Mouse (Mus musculus): Measurements from ENCODE around the gene Asb8.

Gene Asb8

DNA sequence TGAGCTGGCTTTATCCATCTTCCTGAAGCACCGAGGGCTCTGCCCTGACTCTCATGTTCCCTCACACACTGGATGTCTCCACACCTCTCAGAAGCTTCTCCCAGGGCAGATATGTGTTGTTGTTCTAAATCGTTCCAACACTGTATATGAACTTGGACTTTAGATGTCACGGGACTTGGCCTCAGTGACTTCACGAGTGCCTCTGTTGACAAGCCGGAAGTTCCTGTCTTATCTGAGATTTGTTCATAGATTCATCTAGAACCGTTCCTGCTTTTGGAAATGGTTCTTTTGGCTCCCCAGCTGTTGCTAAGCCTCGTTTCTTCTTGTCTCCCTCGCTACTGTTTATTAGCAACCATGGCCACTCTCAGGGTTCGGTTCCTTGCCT lies 49.7 kb downstream of the Asb8 start:
- no peak for DNase-seq (ENCODE audit: low spot score)

DNA sequence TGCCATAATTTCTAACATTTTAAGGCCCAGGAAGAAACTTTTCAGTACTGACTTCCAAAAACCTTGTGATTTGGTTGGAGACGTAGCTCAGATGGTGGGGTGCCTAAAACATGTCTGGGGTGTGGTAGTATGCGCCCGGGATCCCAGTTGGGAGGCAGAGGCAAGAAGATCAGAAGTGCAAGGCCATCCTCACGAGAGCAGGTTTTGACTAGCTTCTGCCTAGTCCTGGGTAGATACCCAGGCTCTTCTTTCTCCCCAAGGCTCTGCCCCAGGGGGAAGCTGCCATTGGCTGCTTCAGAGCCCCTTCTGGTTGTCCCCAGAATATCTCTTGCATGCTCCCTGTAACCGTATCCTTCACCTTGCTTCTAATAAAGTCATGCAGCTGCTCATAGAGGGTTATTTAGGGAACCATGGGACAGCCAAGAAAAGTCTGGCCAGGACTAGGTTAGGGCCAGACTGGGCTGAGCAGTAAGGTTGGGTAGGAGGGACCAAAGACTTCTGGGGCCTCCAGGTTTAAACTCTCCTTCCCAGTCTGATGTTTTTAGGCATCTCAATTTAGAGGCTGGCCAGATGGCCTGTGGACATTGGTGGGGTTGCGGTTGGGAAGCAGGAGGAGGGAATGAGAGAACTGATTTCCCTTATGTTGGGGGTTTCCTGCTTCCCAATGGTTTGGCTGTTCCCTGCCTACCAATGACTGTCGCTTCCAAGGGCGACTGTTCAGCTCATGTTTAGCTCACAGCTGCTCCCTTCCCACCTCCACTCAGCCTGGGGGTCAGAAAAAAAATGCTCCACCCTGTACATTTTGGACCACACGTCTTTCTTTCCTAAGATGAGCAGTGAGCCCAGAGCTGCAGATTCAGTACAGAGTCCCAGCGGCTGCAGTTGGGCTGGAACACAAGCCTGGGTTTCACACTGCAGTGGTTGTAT lies 50.3 kb downstream of the Asb8 start:
- DNase-seq (ENCODE audit: low spot score), result no peak

GRCm38 (mm10) chr15:98114098-98114851 lies 51.1 kb downstream of the Asb8 start:
- DNase-seq (ENCODE audit: low spot score), result no peak

- DNase-seq (ENCODE audit: low spot score), result no peak
These were observed 53.6 kb downstream of the Asb8 start for GRCm38 (mm10) chr15:98111791-98112190.

GRCm38 (mm10) chr15:98108297-98109152 lies 56.9 kb downstream of the Asb8 start:
- DNase-seq (ENCODE audit: low spot score), result peak; percentile 89

DNA sequence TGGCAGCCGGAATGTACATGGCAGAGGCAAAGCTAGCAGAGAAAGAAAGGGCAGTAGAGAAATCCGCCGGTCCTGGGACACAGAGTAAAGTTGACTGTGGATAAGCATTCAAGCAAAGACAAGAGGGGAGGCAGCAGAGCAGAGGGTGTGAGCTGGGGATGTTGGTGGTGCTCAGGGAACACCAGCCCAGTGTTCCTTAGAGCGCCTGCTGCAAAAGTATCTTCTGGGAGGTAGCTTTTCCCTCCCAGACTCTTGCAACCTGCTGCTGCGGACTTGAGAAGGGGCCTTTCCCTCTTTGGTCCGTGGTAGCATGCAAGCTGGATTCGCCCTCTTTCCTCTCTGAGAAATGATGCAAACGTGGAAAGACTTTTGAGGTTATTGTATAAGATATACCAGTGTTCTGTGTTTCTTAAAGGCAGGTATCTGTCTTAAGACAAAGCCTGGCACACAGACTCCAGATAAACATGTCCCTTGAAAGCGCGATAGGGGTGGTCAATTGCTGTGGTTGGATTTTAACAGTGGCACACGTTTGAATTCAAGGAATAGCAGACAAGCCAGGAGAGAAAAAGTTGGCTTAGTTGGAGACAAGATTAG lies 57.6 kb downstream of the Asb8 start:
- DNase-seq (ENCODE audit: low spot score), result no peak

- DNase-seq (ENCODE audit: low spot score), result no peak
These were observed 58.2 kb downstream of the Asb8 start for GRCm38 (mm10) chr15:98107230-98107629.

GRCm38 (mm10) chr15:98106506-98106905 lies 58.9 kb downstream of the Asb8 start:
- DNase-seq (ENCODE audit: low spot score), result no peak

- no peak for DNase-seq (ENCODE audit: low spot score)
These were observed 63.0 kb downstream of the Asb8 start for GRCm38 (mm10) chr15:98102401-98102800.

- no peak for DNase-seq (ENCODE audit: low spot score)
These were observed 66.9 kb downstream of the Asb8 start for GRCm38 (mm10) chr15:98098519-98098918.

DNA sequence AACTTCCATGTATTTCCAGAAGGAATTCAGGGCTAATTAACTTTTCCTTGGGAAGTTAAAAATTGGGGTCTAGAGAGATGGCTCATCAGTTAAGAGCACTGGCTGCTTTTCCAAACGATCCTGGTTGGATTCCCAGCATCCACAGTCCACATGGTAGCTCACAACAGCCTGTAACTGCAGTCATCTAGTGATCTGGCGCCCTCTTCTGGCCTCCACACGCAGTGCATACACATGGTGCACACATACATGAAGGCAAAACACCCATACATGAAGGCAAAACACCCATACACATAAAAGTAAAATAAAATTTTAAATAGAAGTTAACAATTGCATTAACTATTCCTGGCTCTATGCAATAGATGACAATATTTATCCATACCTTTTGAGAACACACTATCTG lies 68.5 kb downstream of the Asb8 start:
- no peak for DNase-seq (ENCODE audit: low spot score)

DNA sequence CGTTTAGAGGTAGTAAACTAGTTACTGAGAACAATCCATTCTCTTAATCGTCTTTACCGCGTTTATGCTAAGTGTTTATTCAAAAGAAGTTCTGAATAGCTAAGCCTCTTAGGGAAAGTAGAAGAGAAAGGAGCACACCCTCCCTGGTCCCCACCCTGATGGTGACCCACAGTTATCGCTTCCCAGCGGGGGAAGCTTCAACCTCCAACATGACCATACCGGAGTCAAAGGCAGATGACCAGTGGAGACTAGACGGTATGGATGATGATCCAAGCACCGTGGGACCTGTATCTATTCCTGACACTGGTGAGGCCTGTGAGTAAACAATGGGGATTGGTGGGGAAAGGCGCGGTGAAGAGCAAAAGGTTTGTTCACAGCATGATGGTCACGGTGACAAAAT lies 70.5 kb downstream of the Asb8 start:
- DNase-seq (ENCODE audit: low spot score), result no peak

DNA sequence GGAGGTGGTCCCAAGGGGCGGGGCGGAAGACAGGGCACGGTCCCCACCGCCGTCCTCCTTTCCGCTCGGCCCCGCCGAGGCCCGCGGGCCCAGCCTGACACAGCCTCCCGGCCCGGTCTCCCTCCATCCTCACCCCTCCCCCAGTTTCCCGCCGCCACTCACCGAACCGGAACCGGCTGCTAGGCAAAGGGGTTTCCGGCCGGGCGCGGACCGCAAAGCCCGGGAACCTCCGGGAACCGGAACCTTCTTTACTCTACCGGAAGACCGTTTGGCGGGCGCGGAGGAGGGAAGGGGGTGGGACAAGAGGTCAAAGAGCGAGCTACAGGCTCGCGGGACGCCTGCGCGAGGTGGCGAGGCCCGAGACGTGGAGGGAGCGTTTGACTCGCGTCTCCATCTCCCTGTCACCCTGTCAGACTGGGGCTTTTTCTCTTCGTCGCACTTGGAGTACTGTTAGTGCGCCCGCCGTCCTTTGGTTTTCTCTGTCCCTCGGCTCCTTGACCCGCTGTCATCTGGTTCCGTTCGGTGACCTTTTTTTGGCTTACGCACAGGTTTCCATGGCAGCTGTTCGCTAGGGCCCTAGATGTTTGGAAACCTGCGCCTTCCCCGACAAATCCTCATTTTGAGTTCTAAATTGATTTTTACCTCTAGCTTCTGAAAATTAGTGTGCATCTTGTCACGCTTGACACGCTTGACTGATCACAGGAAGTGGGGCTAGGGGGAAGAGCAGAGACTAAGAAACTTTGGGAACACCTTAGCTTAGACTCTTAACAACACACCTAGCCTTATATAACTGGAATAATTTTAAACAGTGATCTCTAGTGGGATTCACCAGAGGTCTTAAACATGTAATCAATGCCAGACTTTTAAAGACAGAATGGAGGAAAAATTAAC lies 72.1 kb downstream of the Asb8 start, which contains the start of gene Senp1:
TSS of gene Senp1 (minus strand) at position 624 of the 891 bp plus-strand sequence.
- peak; percentile 80 for DNase-seq (ENCODE audit: low spot score)

GRCm38 (mm10) chr15:98092372-98093120 lies 72.9 kb downstream of the Asb8 start, which contains the start of gene Pfkm:
TSS of gene Pfkm (plus strand) at chr15:98092589.
- no peak for DNase-seq (ENCODE audit: low spot score)

DNA sequence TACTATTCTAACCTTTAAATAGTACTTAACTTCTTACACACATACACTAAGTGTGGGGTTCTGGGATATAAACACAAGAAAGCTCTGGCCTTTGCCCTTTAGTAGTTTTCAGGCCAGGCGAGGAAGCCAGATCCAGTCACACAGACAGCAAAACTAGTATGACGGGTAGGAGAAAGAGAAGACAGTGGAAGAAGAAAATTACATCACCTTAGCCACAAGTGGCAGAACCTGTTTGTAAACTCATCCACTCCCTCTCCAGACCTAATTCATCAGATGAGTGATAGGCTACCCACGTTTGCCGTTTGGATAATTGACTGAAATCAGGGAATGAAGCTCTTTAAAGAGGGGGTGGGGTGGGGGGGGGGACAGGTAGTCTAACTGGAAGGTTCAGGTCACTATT lies 73.6 kb downstream of the Asb8 start:
- DNase-seq (ENCODE audit: low spot score), result no peak

GRCm38 (mm10) chr15:98089421-98090183 lies 75.8 kb downstream of the Asb8 start:
- DNase-seq (ENCODE audit: low spot score), result no peak

GRCm38 (mm10) chr15:98088889-98089288 lies 76.5 kb downstream of the Asb8 start:
- no peak for DNase-seq (ENCODE audit: low spot score)
